Mouse (Mus musculus): ENCODE data around the gene Myl4.

The Myl4 gene

DNA sequence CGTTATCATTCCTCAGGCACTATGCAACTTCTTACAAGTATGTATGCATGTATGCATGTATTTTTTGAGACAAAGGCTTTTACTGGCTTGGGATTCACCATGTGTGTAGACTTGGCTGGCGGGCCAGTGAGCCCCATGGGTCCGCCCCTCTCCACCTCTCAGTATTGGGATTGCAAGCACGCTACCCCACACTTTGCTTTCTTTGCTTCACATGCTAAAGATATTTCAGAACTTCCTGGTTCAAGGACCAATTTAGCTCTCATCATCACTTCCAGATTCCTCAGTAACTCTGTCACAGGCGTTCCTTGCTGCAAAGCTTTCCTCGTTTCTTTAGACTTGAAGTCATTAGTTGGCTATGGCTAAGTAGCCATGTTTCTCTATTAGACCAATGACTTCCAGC is 15.6 kb downstream of the Myl4 start:
- CTCF ChIA-PET = interaction anchor here in 1 of 4 experiments (0.6 kb wide), 1 partner anchor 926 kb away, joined by 3 read pairs; no protein-coding TSS in a partner anchor
- POLR2A ChIA-PET = no interaction called here

GRCm38 (mm10) chr11:104566796-104567195 is 16.3 kb downstream of the Myl4 start:
- ChIA-PET POLR2A (interaction anchor here in 2 of 4 experiments (1.3 to 1.5 kb wide), 2 partner anchors 21 to 55 kb away, joined by 3 read pairs; no protein-coding TSS in a partner anchor), CTCF (interaction anchor here in 1 of 4 experiments (0.6 to 0.8 kb wide), 2 partner anchors 411 to 927 kb away, joined by 3 read pairs; no protein-coding TSS in a partner anchor)

- CTCF ChIA-PET = interaction anchor here in 1 of 4 experiments (0.8 kb wide), 1 partner anchor 410 kb away, joined by 3 read pairs; no protein-coding TSS in a partner anchor
- POLR2A ChIA-PET = interaction anchor here in 2 of 4 experiments (0.9 to 1.5 kb wide), 3 partner anchors 22 to 268 kb away, joined by 3 read pairs; no protein-coding TSS in a partner anchor
Measured at GRCm38 (mm10) chr11:104567736-104568135, 17.3 kb downstream of the Myl4 start.

DNA sequence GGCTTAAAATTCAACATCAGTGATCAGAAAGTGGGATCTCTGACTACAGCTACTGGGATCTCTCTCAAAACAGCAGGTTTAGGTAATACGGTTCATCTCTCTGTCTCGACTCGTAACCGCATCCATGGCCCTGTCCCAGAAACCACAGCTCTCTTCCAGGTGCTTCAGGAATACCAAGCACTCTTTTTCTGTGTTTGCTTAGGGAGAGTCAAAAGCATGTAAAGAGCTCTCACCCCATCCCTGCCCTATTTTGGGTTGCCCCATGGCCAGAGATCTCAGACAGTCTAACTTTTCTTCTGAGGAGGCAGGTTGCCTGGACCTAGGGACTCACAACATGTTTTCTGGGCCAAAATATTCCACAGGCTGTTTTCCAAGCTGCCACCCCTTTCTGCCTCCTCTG is 17.9 kb downstream of the Myl4 start:
- CTCF ChIA-PET = no interaction called here
- POLR2A ChIA-PET = interaction anchor here in 1 of 4 experiments (1.3 kb wide), 1 partner anchor 56 kb away, joined by 3 read pairs; no protein-coding TSS in a partner anchor

DNA sequence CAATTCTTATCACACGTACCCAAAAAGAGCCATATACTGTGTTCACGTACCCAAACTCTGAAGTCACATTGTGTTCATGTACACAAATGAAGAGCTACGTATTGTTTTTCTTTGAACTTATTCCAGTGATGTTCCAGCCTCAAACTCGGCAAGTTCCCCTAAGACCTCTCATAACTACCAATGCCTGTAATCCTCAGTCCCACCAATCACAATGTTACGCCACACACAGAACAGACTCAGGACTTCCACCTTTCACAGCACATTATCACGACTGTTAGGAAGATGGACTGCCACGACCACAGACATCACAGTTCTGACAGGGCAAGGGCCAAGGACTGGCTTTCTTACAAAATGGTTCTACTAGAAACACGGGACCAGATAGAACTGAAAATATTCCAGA is 20.1 kb downstream of the Myl4 start:
- POLR2A ChIA-PET = interaction anchor here in 1 of 4 experiments (1.1 to 1.3 kb wide), 2 partner anchors 10 to 15 kb away, joined by 3 to 4 read pairs; no protein-coding TSS in a partner anchor
- CTCF ChIA-PET = interaction anchor here in 1 of 4 experiments (0.6 kb wide), 1 partner anchor 402 kb away, joined by 3 read pairs; no protein-coding TSS in a partner anchor

DNA sequence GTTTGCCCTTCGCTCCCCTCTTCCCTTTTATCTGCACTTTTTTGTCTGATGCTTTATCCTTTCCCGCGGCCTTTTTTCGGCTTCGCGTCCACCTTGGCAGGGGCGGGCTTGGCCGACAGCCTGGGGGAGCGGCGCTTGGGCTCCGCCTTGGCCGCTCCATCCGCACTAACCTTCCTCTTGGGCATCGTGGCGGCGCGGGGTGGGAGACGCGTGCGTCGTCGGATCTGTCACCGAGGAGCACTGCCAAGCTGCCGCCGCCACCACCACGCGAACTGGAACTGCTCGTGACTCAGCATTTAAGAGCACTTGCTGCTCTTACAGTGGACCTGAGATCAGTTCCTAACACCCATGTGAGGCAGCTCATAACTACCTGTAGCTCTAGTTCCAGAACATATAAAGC is 20.9 kb downstream of the Myl4 start:
- ChIA-PET POLR2A (interaction anchor here in 3 of 4 experiments (0.6 to 1.5 kb wide), 5 partner anchors 11 to 284 kb away, joined by 3 to 5 read pairs (median 4); no protein-coding TSS in a partner anchor), CTCF (interaction anchor here in 2 of 4 experiments (0.6 kb wide), 3 partner anchors 9 to 312 kb away, joined by 3 to 5 read pairs (median 3); no protein-coding TSS in a partner anchor)

DNA sequence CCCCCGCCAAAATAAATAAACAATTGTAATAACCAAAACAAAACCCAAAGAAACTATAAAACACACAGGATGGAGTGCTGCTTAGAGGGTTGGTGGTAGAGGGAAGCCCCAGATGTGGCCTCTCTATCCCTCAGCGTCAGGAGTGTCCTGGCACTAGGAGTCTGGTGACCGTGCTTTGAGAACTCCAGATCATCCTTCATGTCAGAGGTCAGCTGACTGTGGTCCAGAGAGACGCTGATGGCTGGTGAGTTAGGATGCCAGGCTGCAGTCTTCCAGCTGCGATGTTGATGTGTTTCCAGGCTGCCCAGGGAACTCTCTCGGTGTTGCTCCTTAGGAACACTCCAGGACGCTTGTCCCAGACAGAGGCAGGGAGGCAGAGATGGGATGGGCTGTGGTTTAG is 21.6 kb downstream of the Myl4 start:
- POLR2A ChIA-PET = interaction anchor here in 3 of 4 experiments (0.7 to 1.5 kb wide), 5 partner anchors 9 to 285 kb away, joined by 3 to 5 read pairs (median 4); no protein-coding TSS in a partner anchor
- CTCF ChIA-PET = interaction anchor here in 1 of 4 experiments (0.6 kb wide), 1 partner anchor 313 kb away, joined by 3 read pairs; no protein-coding TSS in a partner anchor

GRCm38 (mm10) chr11:104572566-104572965 is 22.1 kb downstream of the Myl4 start:
- POLR2A ChIA-PET = interaction anchor here in 1 of 4 experiments (0.8 to 1.5 kb wide), 2 partner anchors 9 to 13 kb away, joined by 3 to 5 read pairs; no protein-coding TSS in a partner anchor
- CTCF ChIA-PET = no interaction called here

DNA sequence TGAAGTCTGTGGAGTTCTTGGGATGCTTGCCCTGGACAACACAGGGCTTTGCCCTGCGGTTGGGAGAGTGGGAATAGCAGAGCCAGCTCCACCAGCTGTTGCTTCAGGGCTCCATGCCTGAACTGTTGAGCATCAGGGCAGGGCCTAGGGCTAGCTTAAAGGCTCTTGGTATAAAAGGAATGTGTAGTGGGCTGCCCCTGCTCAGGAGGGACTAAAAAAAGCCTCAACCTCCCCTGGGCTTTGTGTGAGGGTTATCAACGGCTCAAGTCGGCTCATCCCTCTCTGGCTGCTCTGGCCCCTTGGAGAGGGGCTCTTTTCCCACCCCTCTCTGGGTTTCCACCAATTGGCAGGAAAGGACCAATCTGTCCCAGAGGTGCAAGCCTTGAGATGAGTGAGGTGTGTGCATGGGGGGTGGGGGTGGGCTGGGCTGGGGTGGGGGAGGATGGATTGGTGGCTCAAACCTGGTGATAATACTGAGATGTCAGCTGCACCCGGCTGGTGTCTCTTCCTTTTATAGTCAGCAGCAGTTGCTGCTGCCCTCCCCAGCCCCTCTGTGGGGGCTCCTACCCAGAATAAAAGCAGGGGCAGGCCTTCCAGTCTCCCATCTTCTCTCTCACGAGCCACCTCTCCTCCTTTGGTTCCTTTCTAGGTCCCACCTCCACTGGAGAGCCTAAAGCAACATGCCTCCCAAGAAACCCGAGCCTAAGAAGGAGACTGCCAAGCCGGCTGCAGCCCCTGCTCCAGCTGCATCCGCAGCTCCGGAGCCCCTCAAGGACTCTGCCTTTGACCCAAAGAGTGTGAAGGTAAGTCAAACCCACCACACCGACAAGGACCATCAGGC is 26.5 kb downstream of the Myl4 start:
- CTCF ChIA-PET = no interaction called here
- POLR2A ChIA-PET = interaction anchor here in 2 of 4 experiments (0.5 to 1.6 kb wide), 3 partner anchors 8 to 94 kb away, joined by 3 to 12 read pairs (median 3); no protein-coding TSS in a partner anchor

DNA sequence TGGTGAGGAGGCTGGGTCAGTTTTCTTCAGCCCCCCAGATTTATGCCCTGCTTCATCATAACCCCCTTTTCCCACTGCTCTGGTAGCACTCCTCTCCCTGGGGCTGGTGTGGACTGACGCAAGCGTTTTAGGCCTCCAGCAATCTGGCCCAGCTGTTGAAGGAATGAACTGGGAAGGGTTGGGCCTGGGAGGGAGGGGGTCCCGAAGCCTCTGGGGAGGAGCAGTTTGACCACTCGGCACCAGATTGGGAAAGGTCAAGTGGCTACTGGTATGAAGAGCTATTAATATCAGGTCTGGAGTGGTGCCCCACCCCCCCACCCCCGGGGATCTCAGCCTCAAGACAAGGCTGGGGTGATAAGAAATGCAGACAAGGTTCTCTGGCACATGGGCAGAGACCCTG is 27.6 kb downstream of the Myl4 start:
- CTCF ChIA-PET = no interaction called here
- POLR2A ChIA-PET = interaction anchor here in 1 of 4 experiments (0.6 to 0.7 kb wide), 3 partner anchors 39 to 143 kb away, joined by 3 to 5 read pairs (median 4); no protein-coding TSS in a partner anchor

GRCm38 (mm10) chr11:104579084-104579483 is 28.6 kb downstream of the Myl4 start:
- ChIA-PET CTCF (no interaction called here), POLR2A (interaction anchor here in 1 of 4 experiments (0.6 kb wide), 1 partner anchor 29 kb away, joined by 4 read pairs; the partner anchor contains the start of gene Itgb3)

- ChIA-PET CTCF (interaction anchor here in 1 of 4 experiments (0.7 kb wide), 1 partner anchor 8 kb away, joined by 5 read pairs; no protein-coding TSS in a partner anchor), POLR2A (interaction anchor here in 2 of 4 experiments (0.6 to 1.1 kb wide), 2 partner anchors 28 to 77 kb away, joined by 3 to 4 read pairs; partner anchors contain the start of gene Itgb3 (in 1 of the 2))
Measured at GRCm38 (mm10) chr11:104579575-104579974, 29.1 kb downstream of the Myl4 start.

DNA sequence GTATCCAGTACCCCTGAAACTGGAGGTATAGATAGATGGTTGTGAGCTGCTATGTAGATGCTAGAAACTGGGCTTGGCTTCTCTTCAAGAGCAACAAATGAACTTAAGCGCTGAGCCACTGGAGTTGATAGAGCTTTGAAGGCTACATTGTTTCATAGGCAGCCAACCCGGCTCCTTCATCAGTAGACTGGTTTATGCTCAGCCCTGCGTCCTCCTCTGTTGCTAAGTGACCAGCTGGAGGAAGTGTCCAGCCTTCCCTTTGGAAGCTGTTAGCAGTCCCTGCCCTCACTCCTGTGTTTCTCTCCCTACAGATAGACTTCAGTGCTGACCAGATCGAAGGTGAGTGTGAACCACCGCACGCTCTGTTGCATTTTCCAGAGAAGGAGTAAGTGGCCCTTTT is 29.6 kb downstream of the Myl4 start:
- CTCF ChIA-PET = interaction anchor here in 2 of 4 experiments (0.7 to 2.5 kb wide), 2 partner anchors 9 to 10 kb away, joined by 5 to 8 read pairs; no protein-coding TSS in a partner anchor
- POLR2A ChIA-PET = interaction anchor here in 2 of 4 experiments (0.5 to 1.3 kb wide), 3 partner anchors 20 to 558 kb away, joined by 3 read pairs; no protein-coding TSS in a partner anchor

DNA sequence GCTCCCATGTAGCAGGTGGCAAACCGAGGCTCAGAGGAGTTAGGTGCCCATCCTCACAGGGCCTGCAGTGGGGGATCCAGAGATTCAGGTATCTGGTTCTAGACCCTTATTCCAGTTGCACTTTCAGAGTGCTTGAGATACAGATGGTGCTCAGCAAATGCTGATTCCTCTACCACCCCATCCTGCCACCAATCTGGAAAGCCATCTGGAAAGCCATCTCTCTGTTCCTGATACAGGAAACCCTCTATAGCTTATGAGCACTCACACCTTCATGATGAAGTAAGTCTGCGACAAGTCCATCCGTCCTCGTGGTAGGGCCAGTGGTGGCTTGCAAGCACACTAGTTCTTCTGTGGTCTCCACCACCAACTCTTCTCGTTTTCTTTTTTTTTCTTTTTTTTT is 30.1 kb downstream of the Myl4 start:
- POLR2A ChIA-PET = interaction anchor here in 2 of 4 experiments (0.5 to 1.3 kb wide), 3 partner anchors 19 to 558 kb away, joined by 3 read pairs; no protein-coding TSS in a partner anchor
- CTCF ChIA-PET = interaction anchor here in 1 of 4 experiments (2.5 kb wide), 1 partner anchor 9 kb away, joined by 8 read pairs; no protein-coding TSS in a partner anchor

GRCm38 (mm10) chr11:104581446-104582307 is 31.2 kb downstream of the Myl4 start:
- ChIA-PET CTCF (interaction anchor here in 3 of 4 experiments (0.5 to 2.5 kb wide), 5 partner anchors 8 to 592 kb away, joined by 3 to 8 read pairs (median 8); partner anchors contain the start of gene Itgb3 (in 1 of the 3)), POLR2A (interaction anchor here in 2 of 4 experiments (0.9 to 1.3 kb wide), 3 partner anchors 9 to 25 kb away, joined by 3 read pairs; no protein-coding TSS in a partner anchor)

- CTCF ChIA-PET = interaction anchor here in 2 of 4 experiments (0.6 to 2.5 kb wide), 3 partner anchors 8 to 592 kb away, joined by 3 to 8 read pairs (median 8); no protein-coding TSS in a partner anchor
- POLR2A ChIA-PET = interaction anchor here in 1 of 4 experiments (0.9 to 1.0 kb wide), 2 partner anchors 25 to 32 kb away, joined by 3 to 4 read pairs; partner anchors contain the start of genes Cdc27 and Myl4
Measured at GRCm38 (mm10) chr11:104582308-104582606, 31.8 kb downstream of the Myl4 start.

- CTCF ChIA-PET = interaction anchor here in 1 of 4 experiments (0.6 kb wide), 2 partner anchors 72 to 531 kb away, joined by 3 to 4 read pairs; no protein-coding TSS in a partner anchor
Measured at GRCm38 (mm10) chr11:104582630-104583364, 32.3 kb downstream of the Myl4 start.

More at GRCm38 (mm10) chr11:104582630-104583364, 32.3 kb downstream of the Myl4 start:
- POLR2A ChIA-PET = interaction anchor here in 2 of 4 experiments (0.8 to 1.7 kb wide), 6 partner anchors 33 to 294 kb away, joined by 3 to 4 read pairs (median 3); partner anchors contain the start of genes Cdc27 (in 1 of the 2) and Myl4 (in 1 of the 2)

All from embryonic stem cell, embryonic (primary cell).